Mouse (Mus musculus): ENCODE measurements around the gene Tmem169.

DNA sequence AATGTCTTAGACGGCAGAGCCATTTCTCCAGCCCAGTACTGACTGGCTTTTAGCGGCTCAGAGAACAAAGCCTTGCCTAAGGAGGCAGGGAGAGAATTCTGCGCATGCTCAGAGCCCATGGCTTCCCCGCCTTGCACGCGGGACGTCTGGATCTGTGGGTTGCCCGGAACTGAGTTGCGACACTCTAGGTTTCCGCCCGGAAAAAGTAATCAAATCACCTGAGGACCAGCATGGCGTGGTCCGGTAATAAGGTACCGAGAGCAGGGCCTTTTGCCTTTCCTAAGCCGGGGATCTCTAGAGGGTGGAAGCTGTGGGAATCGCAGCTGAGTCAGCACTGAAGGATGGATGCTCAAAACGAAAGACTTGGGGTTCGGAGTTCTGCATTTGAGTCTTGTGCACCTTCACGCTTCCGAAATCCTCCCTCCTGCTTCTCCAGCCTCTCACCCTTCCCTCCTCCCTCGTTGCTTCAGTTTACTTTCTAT lies 23.2 kb downstream of the Tmem169 start, which contains the start of gene Xrcc5:
- TF ChIP-seq CTCF (IDR thresholded peaks at IDR 0.05; ENCODE audit: insufficient read depth, low read length) (no peak), POLR2A (IDR thresholded peaks at IDR 0.05; ENCODE audit: borderline replicate concordance, extremely low read depth, low read depth, low read length) (no peak)

Data from lung, adult 2 months (tissue).